Mouse (Mus musculus): ENCODE data around the gene Gli3. TPM values are rescaled to one million over a fixed set of nuclear protein-coding genes. Genes with fewer than 3 reads are reported as not detected.

Gli3 gene
- polyA plus RNA-seq, 1 experiment from 2014 or later = 50.0 TPM

- Histone ChIP-seq H3K4me3 (replicated peaks) (no peak overlapping the region), H3K27me3 (no peaks in the 10 kb centered on the region), H3K4me2 (no peak overlapping the region), H3K4me1 (replicated peaks) (peaks cover 36% of the 10 kb centered on the region), H3K9me3 (no peaks in the 10 kb centered on the region), H3K27ac (no peak overlapping the region), H3K9ac (replicated peaks) (no peak overlapping the region), H3K36me3 (no peaks in the 10 kb centered on the region)
- ATAC-seq (ENCODE audit: insufficient number of reproducible peaks, insufficient read depth, low FRiP score, low TSS enrichment, low read depth) = no peak
- WGBS = 77% methylated on average over 3 of the region's 3 CpGs
Observed at GRCm38 (mm10) chr13:15537611-15538010, 74.6 kb downstream of the Gli3 start.

- no peak overlapping the region for H3K9ac ChIP-seq (replicated peaks)
- 75% methylated on average over 2 of the region's 2 CpGs for WGBS
- no peak for ATAC-seq (ENCODE audit: insufficient number of reproducible peaks, insufficient read depth, low FRiP score, low TSS enrichment, low read depth)
Observed at GRCm38 (mm10) chr13:15538389-15538788, 75.4 kb downstream of the Gli3 start.

GRCm38 (mm10) chr13:15542053-15542452, 79.0 kb downstream of the Gli3 start:
- 15% methylated on average over 5 of the region's 5 CpGs for WGBS
- H3K27me3 ChIP-seq = no peaks in the 10 kb centered on the region
- no peak overlapping the region for H3K27ac ChIP-seq
- peaks cover 77% of the 10 kb centered on the region for H3K4me1 ChIP-seq (replicated peaks)
- no peak overlapping the region for H3K4me3 ChIP-seq (replicated peaks)
- H3K4me2 ChIP-seq = no peak overlapping the region
- no peaks in the 10 kb centered on the region for H3K36me3 ChIP-seq
- no peak overlapping the region for H3K9ac ChIP-seq (replicated peaks)
- ATAC-seq (ENCODE audit: insufficient number of reproducible peaks, insufficient read depth, low FRiP score, low TSS enrichment, low read depth) = no peak
- no peaks in the 10 kb centered on the region for H3K9me3 ChIP-seq

More at GRCm38 (mm10) chr13:15538389-15538788, 75.4 kb downstream of the Gli3 start:
- H3K4me1 ChIP-seq (replicated peaks) = peaks cover 44% of the 10 kb centered on the region
- H3K27me3 ChIP-seq = no peaks in the 10 kb centered on the region
- H3K4me2 ChIP-seq = no peak overlapping the region
- no peak overlapping the region for H3K27ac ChIP-seq
- no peak overlapping the region for H3K4me3 ChIP-seq (replicated peaks)
- no peaks in the 10 kb centered on the region for H3K36me3 ChIP-seq
- no peaks in the 10 kb centered on the region for H3K9me3 ChIP-seq

- peak overlapping the region; percentile 67 for H3K27ac ChIP-seq
- H3K4me1 ChIP-seq (replicated peaks) = peaks cover 81% of the 10 kb centered on the region
- no peak overlapping the region for H3K9ac ChIP-seq (replicated peaks)
- ATAC-seq (ENCODE audit: insufficient number of reproducible peaks, insufficient read depth, low FRiP score, low TSS enrichment, low read depth) = no peak
- WGBS = 41% methylated on average over 12 of the region's 12 CpGs
- no peak overlapping the region for H3K4me3 ChIP-seq (replicated peaks)
- H3K27me3 ChIP-seq = no peaks in the 10 kb centered on the region
- peaks cover 5% of the 10 kb centered on the region; the same call in 1 of the 2 replicates for H3K36me3 ChIP-seq
- H3K4me2 ChIP-seq = 0 out of 2 replicates have a peak overlapping the region, but pooled peaks have one; percentile 4
- H3K9me3 ChIP-seq = no peaks in the 10 kb centered on the region
Observed at GRCm38 (mm10) chr13:15543169-15543887, 80.3 kb downstream of the Gli3 start.

- 19% methylated on average over 7 of the region's 7 CpGs for WGBS
- H3K4me3 ChIP-seq (replicated peaks) = no peak overlapping the region
- peaks cover 5% of the 10 kb centered on the region for H3K36me3 ChIP-seq
- 0 out of 2 replicates have a peak overlapping the region, but pooled peaks have one; percentile 17 for H3K4me2 ChIP-seq
- H3K4me1 ChIP-seq (replicated peaks) = peaks cover 86% of the 10 kb centered on the region
- peak overlapping the region; percentile 67 for H3K27ac ChIP-seq
- ATAC-seq (ENCODE audit: insufficient number of reproducible peaks, insufficient read depth, low FRiP score, low TSS enrichment, low read depth) = peak; percentile 52; the same call in 1 of the 2 replicates
- no peaks in the 10 kb centered on the region for H3K9me3 ChIP-seq
- H3K27me3 ChIP-seq = no peaks in the 10 kb centered on the region
- H3K9ac ChIP-seq (replicated peaks) = no peak overlapping the region
Observed at GRCm38 (mm10) chr13:15543888-15544640, 81.0 kb downstream of the Gli3 start.

GRCm38 (mm10) chr13:15545346-15545896, 82.4 kb downstream of the Gli3 start:
- 32% methylated on average over 4 of the region's 4 CpGs for WGBS
- H3K4me3 ChIP-seq (replicated peaks) = no peak overlapping the region
- H3K9me3 ChIP-seq = no peaks in the 10 kb centered on the region
- peak overlapping the region; percentile 59 for H3K27ac ChIP-seq
- ATAC-seq (ENCODE audit: insufficient number of reproducible peaks, insufficient read depth, low FRiP score, low TSS enrichment, low read depth) = no peak
- H3K4me1 ChIP-seq (replicated peaks) = peaks cover 99% of the 10 kb centered on the region
- no peaks in the 10 kb centered on the region for H3K27me3 ChIP-seq
- peak overlapping the region; percentile 4 for H3K4me2 ChIP-seq
- peaks cover 5% of the 10 kb centered on the region for H3K36me3 ChIP-seq
- H3K9ac ChIP-seq (replicated peaks) = no peak overlapping the region

GRCm38 (mm10) chr13:15546258-15546657, 83.2 kb downstream of the Gli3 start:
- no peak overlapping the region for H3K4me2 ChIP-seq
- ATAC-seq (ENCODE audit: insufficient number of reproducible peaks, insufficient read depth, low FRiP score, low TSS enrichment, low read depth) = no peak
- no peaks in the 10 kb centered on the region for H3K27me3 ChIP-seq
- H3K4me3 ChIP-seq (replicated peaks) = no peak overlapping the region
- H3K4me1 ChIP-seq (replicated peaks) = peaks cover 98% of the 10 kb centered on the region
- no peaks in the 10 kb centered on the region for H3K9me3 ChIP-seq
- H3K9ac ChIP-seq (replicated peaks) = no peak overlapping the region
- WGBS = 43% methylated on average over 4 of the region's 4 CpGs
- H3K27ac ChIP-seq = no peak overlapping the region
- H3K36me3 ChIP-seq = peaks cover 5% of the 10 kb centered on the region

GRCm38 (mm10) chr13:15549466-15549865, 86.4 kb downstream of the Gli3 start:
- Histone ChIP-seq H3K4me1 (replicated peaks) (peaks cover 94% of the 10 kb centered on the region), H3K4me2 (no peak overlapping the region), H3K4me3 (replicated peaks) (no peak overlapping the region), H3K36me3 (peaks cover 5% of the 10 kb centered on the region), H3K27me3 (no peaks in the 10 kb centered on the region), H3K27ac (peak overlapping the region; percentile 64; the same call in 1 of the 2 replicates), H3K9ac (replicated peaks) (no peak overlapping the region), H3K9me3 (no peaks in the 10 kb centered on the region)
- 16% methylated on average over 6 of the region's 6 CpGs for whole genome bisulfite sequencing
- ATAC-seq (ENCODE audit: insufficient number of reproducible peaks, insufficient read depth, low FRiP score, low TSS enrichment, low read depth) = no peak

- no peaks in the 10 kb centered on the region for H3K9me3 ChIP-seq
- no peak overlapping the region for H3K4me3 ChIP-seq (replicated peaks)
- H3K36me3 ChIP-seq = peaks cover 5% of the 10 kb centered on the region
- H3K9ac ChIP-seq (replicated peaks) = no peak overlapping the region
- no peaks in the 10 kb centered on the region for H3K27me3 ChIP-seq
- ATAC-seq (ENCODE audit: insufficient number of reproducible peaks, insufficient read depth, low FRiP score, low TSS enrichment, low read depth) = no peak
- H3K4me2 ChIP-seq = no peak overlapping the region
- H3K4me1 ChIP-seq (replicated peaks) = peaks cover 91% of the 10 kb centered on the region
- H3K27ac ChIP-seq = peak overlapping the region; percentile 35; the same call in 1 of the 2 replicates
- 34% methylated on average over 8 of the region's 8 CpGs for WGBS
Observed at GRCm38 (mm10) chr13:15550027-15550602, 87.1 kb downstream of the Gli3 start.

GRCm38 (mm10) chr13:15550731-15551130, 87.7 kb downstream of the Gli3 start:
- H3K4me3 ChIP-seq (replicated peaks) = no peak overlapping the region
- no peak overlapping the region for H3K4me2 ChIP-seq
- H3K4me1 ChIP-seq (replicated peaks) = peaks cover 85% of the 10 kb centered on the region
- H3K36me3 ChIP-seq = peaks cover 5% of the 10 kb centered on the region
- no peak overlapping the region for H3K9ac ChIP-seq (replicated peaks)
- 56% methylated on average over 6 of the region's 6 CpGs for WGBS
- H3K27me3 ChIP-seq = no peaks in the 10 kb centered on the region
- H3K27ac ChIP-seq = peak overlapping the region; percentile 53
- no peaks in the 10 kb centered on the region for H3K9me3 ChIP-seq
- 0 out of 2 replicates have a peak, but pooled peaks have one; percentile 32 for ATAC-seq (ENCODE audit: insufficient number of reproducible peaks, insufficient read depth, low FRiP score, low TSS enrichment, low read depth)

GRCm38 (mm10) chr13:15552009-15552408, 89.0 kb downstream of the Gli3 start:
- WGBS = 20% methylated on average over 3 of the region's 3 CpGs
- Histone ChIP-seq H3K9ac (replicated peaks) (no peak overlapping the region), H3K4me3 (replicated peaks) (no peak overlapping the region), H3K9me3 (no peaks in the 10 kb centered on the region), H3K27me3 (no peaks in the 10 kb centered on the region), H3K36me3 (peaks cover 5% of the 10 kb centered on the region), H3K27ac (peak overlapping the region; percentile 45; the same call in 1 of the 2 replicates), H3K4me1 (replicated peaks) (peaks cover 78% of the 10 kb centered on the region), H3K4me2 (peak overlapping the region; percentile 8; the same call in 1 of the 2 replicates)
- peak; percentile 38; the same call in 1 of the 2 replicates for ATAC-seq (ENCODE audit: insufficient number of reproducible peaks, insufficient read depth, low FRiP score, low TSS enrichment, low read depth)

Data from limb, embryonic 12.5 days (tissue).